Mouse (Mus musculus): Measurements from ENCODE around the gene Ubc. TPM values are rescaled to one million over a fixed set of nuclear protein-coding genes. Genes with fewer than 3 reads are reported as not detected.

The Ubc gene
- polyA plus RNA-seq, 1 experiment: 848 TPM

GRCm38 (mm10) chr5:125344296-125344695, 45.7 kb downstream of the Ubc start:
- WGBS: 92% methylated on average over 6 of the region's 6 CpGs
- TF ChIP-seq POLR2A (IDR thresholded peaks at IDR 0.05; ENCODE audit: low read depth, low read length) (no peak), CTCF (IDR thresholded peaks at IDR 0.05; ENCODE audit: extremely low read depth, insufficient read length, insufficient replicate concordance, low read depth, low read length) (no peak)
- Histone ChIP-seq H3K4me1 (ENCODE audit: control insufficient read depth, insufficient read depth, insufficient read length, low read length) (peaks cover 20% of the 10 kb centered on the region), H3K27me3 (ENCODE audit: control insufficient read depth, insufficient read depth, low read length) (peaks cover 21% of the 10 kb centered on the region), H3K36me3 (ENCODE audit: control insufficient read depth, insufficient read depth, low read length) (no peaks in the 10 kb centered on the region), H3K27ac (ENCODE audit: insufficient read depth, low read depth, low read length) (no peak overlapping the region), H3K4me3 (ENCODE audit: low read depth, low read length) (no peak overlapping the region)

- Histone ChIP-seq H3K27me3 (ENCODE audit: control insufficient read depth, insufficient read depth, low read length) (peaks cover 19% of the 10 kb centered on the region), H3K4me3 (ENCODE audit: low read depth, low read length) (peak overlapping the region; percentile 82; the same call in 1 of the 2 replicates), H3K27ac (ENCODE audit: insufficient read depth, low read depth, low read length) (no peak overlapping the region), H3K4me1 (ENCODE audit: control insufficient read depth, insufficient read depth, insufficient read length, low read length) (peaks cover 11% of the 10 kb centered on the region), H3K36me3 (ENCODE audit: control insufficient read depth, insufficient read depth, low read length) (no peaks in the 10 kb centered on the region)
- TF ChIP-seq CTCF (IDR thresholded peaks at IDR 0.05; ENCODE audit: extremely low read depth, insufficient read length, insufficient replicate concordance, low read depth, low read length) (no peak), POLR2A (IDR thresholded peaks at IDR 0.05; ENCODE audit: low read depth, low read length) (no peak)
- 46% methylated on average over 14 of the region's 14 CpGs for WGBS
These were observed 48.4 kb downstream of the Ubc start for GRCm38 (mm10) chr5:125341459-125342090.

DNA sequence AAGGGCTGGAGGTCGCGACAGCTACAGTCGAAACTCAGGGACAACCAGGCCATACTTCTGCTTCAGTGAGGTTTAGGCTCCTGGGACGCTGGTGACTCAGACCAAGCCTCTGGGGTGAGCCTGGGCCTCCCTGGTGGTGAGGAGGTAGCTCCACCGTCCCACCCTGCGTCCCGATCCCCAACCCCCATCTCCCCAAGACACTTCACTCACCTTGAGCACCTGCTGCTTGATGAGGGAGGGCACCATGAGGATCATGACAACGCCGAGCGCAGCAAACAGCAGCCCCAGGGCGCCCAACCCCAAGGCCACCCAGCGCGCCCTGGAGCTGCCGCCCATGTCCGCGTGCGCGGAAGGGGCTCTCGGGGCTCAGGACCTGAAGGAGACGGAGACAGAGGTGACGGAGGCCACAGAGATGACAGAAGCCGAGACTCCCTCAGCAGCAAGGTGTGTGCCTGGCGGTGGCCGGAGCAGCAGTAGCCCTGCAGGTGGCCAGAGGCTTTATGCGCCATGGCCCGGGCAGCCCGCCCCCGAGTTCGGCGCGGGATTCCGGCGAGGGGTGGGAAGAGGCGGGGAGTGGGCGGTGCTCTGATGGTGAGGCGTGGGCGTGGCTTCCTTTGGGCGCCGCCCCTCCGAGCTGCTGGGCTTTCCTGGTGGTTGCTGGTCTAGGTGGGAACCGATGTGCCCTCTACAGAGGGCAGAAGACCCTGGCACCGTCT, 49.3 kb downstream of the Ubc start, which contains the start of gene Scarb1:
Scarb1 (minus strand) TSS at position 548 of the 716 bp plus-strand sequence.
- under 1% methylated on average over 42 of the region's 42 CpGs for WGBS
- Histone ChIP-seq H3K27ac (ENCODE audit: insufficient read depth, low read depth, low read length) (peak within 1 kb of the TSS; percentile 12), H3K4me1 (ENCODE audit: control insufficient read depth, insufficient read depth, insufficient read length, low read length) (peaks cover 11% of the 10 kb centered on the region), H3K27me3 (ENCODE audit: control insufficient read depth, insufficient read depth, low read length) (peaks cover 19% of the 10 kb centered on the region), H3K36me3 (ENCODE audit: control insufficient read depth, insufficient read depth, low read length) (no peaks in the 10 kb centered on the region), H3K4me3 (ENCODE audit: low read depth, low read length) (peak within 1 kb of the TSS; percentile 82)
- TF ChIP-seq CTCF (IDR thresholded peaks at IDR 0.05; ENCODE audit: extremely low read depth, insufficient read length, insufficient replicate concordance, low read depth, low read length) (no peak), POLR2A (IDR thresholded peaks at IDR 0.05; ENCODE audit: low read depth, low read length) (0 out of 2 replicates have a peak, but pooled peaks have one; percentile 16)

- H3K4me1 ChIP-seq (ENCODE audit: control insufficient read depth, insufficient read depth, insufficient read length, low read length): peaks cover 11% of the 10 kb centered on the region
- TF ChIP-seq CTCF (IDR thresholded peaks at IDR 0.05; ENCODE audit: extremely low read depth, insufficient read length, insufficient replicate concordance, low read depth, low read length): no peak
- TF ChIP-seq POLR2A (IDR thresholded peaks at IDR 0.05; ENCODE audit: low read depth, low read length): no peak
- H3K4me3 ChIP-seq (ENCODE audit: low read depth, low read length): peak overlapping the region; percentile 82
- no peaks in the 10 kb centered on the region for H3K36me3 ChIP-seq (ENCODE audit: control insufficient read depth, insufficient read depth, low read length)
- peak overlapping the region; percentile 9 for H3K27ac ChIP-seq (ENCODE audit: insufficient read depth, low read depth, low read length)
- peaks cover 19% of the 10 kb centered on the region for H3K27me3 ChIP-seq (ENCODE audit: control insufficient read depth, insufficient read depth, low read length)
- 11% methylated on average over 25 of the region's 25 CpGs for WGBS
These were observed 50.0 kb downstream of the Ubc start for GRCm38 (mm10) chr5:125339851-125340531.

- H3K36me3 ChIP-seq (ENCODE audit: control insufficient read depth, insufficient read depth, low read length): no peaks in the 10 kb centered on the region
- 66% methylated on average over 18 of the region's 18 CpGs for WGBS
- peaks cover 11% of the 10 kb centered on the region for H3K4me1 ChIP-seq (ENCODE audit: control insufficient read depth, insufficient read depth, insufficient read length, low read length)
- peak overlapping the region; percentile 82 for H3K4me3 ChIP-seq (ENCODE audit: low read depth, low read length)
- H3K27me3 ChIP-seq (ENCODE audit: control insufficient read depth, insufficient read depth, low read length): peaks cover 19% of the 10 kb centered on the region
- TF ChIP-seq POLR2A (IDR thresholded peaks at IDR 0.05; ENCODE audit: low read depth, low read length): 0 out of 2 replicates have a peak, but pooled peaks have one; percentile 7
- TF ChIP-seq CTCF (IDR thresholded peaks at IDR 0.05; ENCODE audit: extremely low read depth, insufficient read length, insufficient replicate concordance, low read depth, low read length): no peak
- 0 out of 2 replicates have a peak overlapping the region, but pooled peaks have one; percentile 9 for H3K27ac ChIP-seq (ENCODE audit: insufficient read depth, low read depth, low read length)
These were observed 50.8 kb downstream of the Ubc start for GRCm38 (mm10) chr5:125339108-125339751.

DNA sequence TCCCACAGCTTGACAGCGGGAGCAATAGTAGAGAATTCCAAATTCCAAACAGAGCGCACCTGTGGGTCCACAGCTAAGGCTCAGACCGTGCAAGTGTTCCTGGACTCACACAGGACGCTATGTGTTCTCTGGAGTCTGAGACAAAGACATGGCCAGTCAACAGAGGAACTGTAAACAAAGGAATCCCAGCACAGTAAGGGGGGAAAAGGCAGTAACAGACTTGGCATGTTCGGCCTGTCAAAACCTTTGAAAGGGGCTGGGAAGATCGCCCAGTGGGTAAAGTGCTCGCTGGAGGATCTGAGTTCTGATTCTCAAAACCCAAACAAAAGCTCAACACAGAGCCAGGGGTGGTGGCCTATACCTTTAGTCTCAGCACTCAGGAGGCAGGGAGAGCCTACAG, 52.5 kb downstream of the Ubc start:
- peaks cover 19% of the 10 kb centered on the region for H3K27me3 ChIP-seq (ENCODE audit: control insufficient read depth, insufficient read depth, low read length)
- no peaks in the 10 kb centered on the region for H3K36me3 ChIP-seq (ENCODE audit: control insufficient read depth, insufficient read depth, low read length)
- peaks cover 11% of the 10 kb centered on the region for H3K4me1 ChIP-seq (ENCODE audit: control insufficient read depth, insufficient read depth, insufficient read length, low read length)
- TF ChIP-seq POLR2A (IDR thresholded peaks at IDR 0.05; ENCODE audit: low read depth, low read length) (no peak), CTCF (IDR thresholded peaks at IDR 0.05; ENCODE audit: extremely low read depth, insufficient read length, insufficient replicate concordance, low read depth, low read length) (no peak)
- H3K27ac ChIP-seq (ENCODE audit: insufficient read depth, low read depth, low read length): no peak overlapping the region
- 84% methylated on average over 7 of the region's 7 CpGs for WGBS
- H3K4me3 ChIP-seq (ENCODE audit: low read depth, low read length): no peak overlapping the region

Data from small intestine, adult 2 months (tissue).